Mouse (Mus musculus): ENCODE data around the gene Nat8f6. TPM values are rescaled to one million over a fixed set of nuclear protein-coding genes. Genes with fewer than 3 reads are reported as not detected.
"Not testable (repeated sequence)": the region's sequence is repeated elsewhere in the genome, so short reads cannot be mapped to it uniquely, and the experiment has no call there.

The Nat8f6 gene
- polyA plus RNA-seq, 1 experiment from 2014 or later, result not detected

GRCm38 (mm10) chr6:85831796-85832321, 11.1 kb upstream of the Nat8f6 start, which contains the start of gene Nat8:
Gene Nat8, minus strand, starts transcription at chr6:85832082.
- Histone ChIP-seq H3K9me3 (no peaks in the 10 kb centered on the region), H3K36me3 (no peaks in the 10 kb centered on the region), H3K4me2 (replicated peaks) (no peak within 1 kb of the TSS), H3K4me1 (replicated peaks) (no peaks in the 10 kb centered on the region), H3K27ac (no peak within 1 kb of the TSS), H3K4me3 (replicated peaks) (no peak within 1 kb of the TSS), H3K9ac (replicated peaks) (no peak within 1 kb of the TSS), H3K27me3 (no peaks in the 10 kb centered on the region)
- WGBS, result 83% methylated on average over 7 of the region's 7 CpGs
- no peak for ATAC-seq

- Histone ChIP-seq H3K4me1 (replicated peaks) (no peaks in the 10 kb centered on the region), H3K27me3 (no peaks in the 10 kb centered on the region), H3K9me3 (no peaks in the 10 kb centered on the region), H3K9ac (replicated peaks) (no peak overlapping the region), H3K27ac (no peak overlapping the region), H3K4me3 (replicated peaks) (no peak overlapping the region), H3K4me2 (replicated peaks) (no peak overlapping the region), H3K36me3 (no peaks in the 10 kb centered on the region)
- WGBS, result 67% methylated on average over 1 of the region's 1 CpGs
- ATAC-seq, result no peak
Observed at GRCm38 (mm10) chr6:85829462-85829861, 8.7 kb upstream of the Nat8f6 start.

- no peak overlapping the region for H3K4me3 ChIP-seq (replicated peaks)
- H3K4me1 ChIP-seq (replicated peaks), result no peaks in the 10 kb centered on the region
- WGBS, result 97% methylated on average over 2 of the region's 2 CpGs
- no peak overlapping the region for H3K27ac ChIP-seq
- no peaks in the 10 kb centered on the region for H3K9me3 ChIP-seq
- no peaks in the 10 kb centered on the region for H3K36me3 ChIP-seq
- no peak overlapping the region for H3K9ac ChIP-seq (replicated peaks)
- no peak for ATAC-seq
- no peaks in the 10 kb centered on the region for H3K27me3 ChIP-seq
- H3K4me2 ChIP-seq (replicated peaks), result no peak overlapping the region
Observed at GRCm38 (mm10) chr6:85825886-85826285, 5.1 kb upstream of the Nat8f6 start.

- Histone ChIP-seq H3K9me3 (no peaks in the 10 kb centered on the region), H3K27me3 (no peaks in the 10 kb centered on the region), H3K4me3 (replicated peaks) (no peak overlapping the region), H3K4me2 (replicated peaks) (no peak overlapping the region), H3K27ac (no peak overlapping the region), H3K36me3 (no peaks in the 10 kb centered on the region), H3K9ac (replicated peaks) (no peak overlapping the region), H3K4me1 (replicated peaks) (no peaks in the 10 kb centered on the region)
- no peak for ATAC-seq
- 97% methylated on average over 1 of the region's 1 CpGs for WGBS
Observed at GRCm38 (mm10) chr6:85823382-85824090, 2.8 kb upstream of the Nat8f6 start.

- H3K27me3 ChIP-seq, result no peaks in the 10 kb centered on the region
- H3K4me3 ChIP-seq (replicated peaks), result no peak overlapping the region
- H3K36me3 ChIP-seq, result no peaks in the 10 kb centered on the region
- no peak overlapping the region for H3K27ac ChIP-seq
- H3K4me2 ChIP-seq (replicated peaks), result no peak overlapping the region
- H3K9me3 ChIP-seq, result no peaks in the 10 kb centered on the region
- no peaks in the 10 kb centered on the region for H3K4me1 ChIP-seq (replicated peaks)
- ATAC-seq, result no peak
- 85% methylated on average over 4 of the region's 4 CpGs for WGBS
- H3K9ac ChIP-seq (replicated peaks), result no peak overlapping the region
Observed at GRCm38 (mm10) chr6:85822286-85822685, 1.5 kb upstream of the Nat8f6 start.

- Histone ChIP-seq H3K9ac (replicated peaks) (no peak overlapping the region), H3K36me3 (no peaks in the 10 kb centered on the region), H3K4me3 (replicated peaks) (no peak overlapping the region), H3K9me3 (no peaks in the 10 kb centered on the region), H3K4me1 (replicated peaks) (no peaks in the 10 kb centered on the region), H3K27me3 (no peaks in the 10 kb centered on the region), H3K4me2 (replicated peaks) (no peak overlapping the region), H3K27ac (no peak overlapping the region)
- no peak for ATAC-seq
- 24% methylated on average over 1 of the region's 1 CpGs for WGBS
Observed at GRCm38 (mm10) chr6:85818338-85818737, 2.4 kb downstream of the Nat8f6 start.

- H3K27me3 ChIP-seq, result no peaks in the 10 kb centered on the region
- 92% methylated on average over 2 of the region's 2 CpGs for WGBS
- no peaks in the 10 kb centered on the region for H3K4me1 ChIP-seq (replicated peaks)
- H3K9ac ChIP-seq (replicated peaks), result no peak overlapping the region
- H3K36me3 ChIP-seq, result no peaks in the 10 kb centered on the region
- no peak overlapping the region for H3K27ac ChIP-seq
- ATAC-seq, result no peak
- no peak overlapping the region for H3K4me3 ChIP-seq (replicated peaks)
- H3K9me3 ChIP-seq, result no peaks in the 10 kb centered on the region
- H3K4me2 ChIP-seq (replicated peaks), result no peak overlapping the region
Observed at GRCm38 (mm10) chr6:85813339-85813738, 7.4 kb downstream of the Nat8f6 start.

GRCm38 (mm10) chr6:85810942-85811537, 9.7 kb downstream of the Nat8f6 start:
- H3K9ac ChIP-seq (replicated peaks); H3K27me3 ChIP-seq; H3K36me3 ChIP-seq; H3K4me2 ChIP-seq (replicated peaks); H3K9me3 ChIP-seq; H3K27ac ChIP-seq; H3K4me3 ChIP-seq (replicated peaks); ATAC-seq; H3K4me1 ChIP-seq (replicated peaks): not testable (repeated sequence)
- WGBS, result 80% methylated on average over 3 of the region's 3 CpGs

- H3K27me3 ChIP-seq; H3K4me1 ChIP-seq (replicated peaks); H3K36me3 ChIP-seq; H3K4me2 ChIP-seq (replicated peaks); H3K4me3 ChIP-seq (replicated peaks); H3K9me3 ChIP-seq; ATAC-seq; H3K27ac ChIP-seq; H3K9ac ChIP-seq (replicated peaks): not testable (repeated sequence)
- 96% methylated on average over 3 of the region's 3 CpGs for WGBS
Observed at GRCm38 (mm10) chr6:85810514-85810913, 10.2 kb downstream of the Nat8f6 start.

GRCm38 (mm10) chr6:85809784-85810183, 11.0 kb downstream of the Nat8f6 start:
- H3K27me3 ChIP-seq; H3K4me1 ChIP-seq (replicated peaks); H3K9ac ChIP-seq (replicated peaks); H3K4me2 ChIP-seq (replicated peaks); ATAC-seq; H3K4me3 ChIP-seq (replicated peaks); H3K9me3 ChIP-seq; H3K36me3 ChIP-seq; H3K27ac ChIP-seq: not testable (repeated sequence)
- 73% methylated on average over 3 of the region's 3 CpGs for WGBS

- not testable (repeated sequence) for H3K4me1 ChIP-seq (replicated peaks); H3K27me3 ChIP-seq; H3K4me2 ChIP-seq (replicated peaks); H3K9ac ChIP-seq (replicated peaks); ATAC-seq; H3K9me3 ChIP-seq; H3K27ac ChIP-seq; H3K36me3 ChIP-seq; H3K4me3 ChIP-seq (replicated peaks)
- 69% methylated on average over 5 of the region's 5 CpGs for WGBS
Observed at GRCm38 (mm10) chr6:85803180-85803579, 17.6 kb downstream of the Nat8f6 start.

- not testable (repeated sequence) for ATAC-seq; H3K4me1 ChIP-seq (replicated peaks); H3K36me3 ChIP-seq; H3K27me3 ChIP-seq; H3K27ac ChIP-seq; H3K4me3 ChIP-seq (replicated peaks); H3K9me3 ChIP-seq; H3K9ac ChIP-seq (replicated peaks); H3K4me2 ChIP-seq (replicated peaks)
- WGBS, result 63% methylated on average over 13 of the region's 13 CpGs
Observed at GRCm38 (mm10) chr6:85765532-85765931, 55.2 kb downstream of the Nat8f6 start, which contains the start of gene Nat8f3. Gene Nat8f3, minus strand, starts transcription at chr6:85765754.
